Mouse (Mus musculus): Measurements from ENCODE around the gene Pmel. TPM values are rescaled to one million over a fixed set of nuclear protein-coding genes. Genes with fewer than 3 reads are reported as not detected.

The Pmel gene
- polyA plus RNA-seq, 1 experiment from 2014 or later, result 5.8 TPM

DNA sequence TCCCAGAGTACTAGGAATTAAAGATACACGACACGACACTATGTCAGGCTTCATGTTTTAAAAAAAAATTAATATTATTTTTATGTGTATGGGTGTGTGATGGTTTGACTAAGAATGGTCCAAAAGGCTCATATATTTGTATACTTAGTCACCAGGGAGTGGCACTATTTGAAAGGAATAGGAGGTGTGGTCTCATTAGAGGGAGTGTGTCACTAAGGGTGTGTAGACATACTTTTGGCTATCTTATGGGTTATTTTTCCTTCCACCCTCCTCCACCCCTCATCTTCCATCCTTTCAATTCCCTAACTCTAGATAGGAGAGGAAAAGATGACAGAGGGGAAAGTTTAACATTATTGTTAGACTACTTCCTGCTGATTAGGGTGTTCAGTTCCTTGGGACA is 38.2 kb upstream of the Pmel start:
- Histone ChIP-seq H3K4me3 (ENCODE audit: low read depth, low read length) (no peak overlapping the region), H3K9me3 (ENCODE audit: control insufficient read depth, low read length) (no peaks in the 10 kb centered on the region), H3K27ac (ENCODE audit: low read depth, low read length) (no peak overlapping the region), H3K4me1 (replicated peaks; ENCODE audit: control insufficient read depth, insufficient read depth, low read length) (no peaks in the 10 kb centered on the region), H3K36me3 (ENCODE audit: control insufficient read depth, insufficient read depth, low read length) (no peaks in the 10 kb centered on the region), H3K4me2 (replicated peaks; ENCODE audit: low read depth, low read length) (no peak overlapping the region), H3K9ac (ENCODE audit: low read depth, low read length) (no peak overlapping the region), H3K27me3 (ENCODE audit: control insufficient read depth, insufficient read depth, low read length) (no peaks in the 10 kb centered on the region)
- WGBS, result 92% methylated on average over 2 of the region's 2 CpGs
- DNase-seq (ENCODE audit: low spot score), result no peak
- no peak for ATAC-seq (ENCODE audit: low FRiP score)

- Histone ChIP-seq H3K4me2 (replicated peaks; ENCODE audit: low read depth, low read length) (peak overlapping the region; percentile 84), H3K36me3 (ENCODE audit: control insufficient read depth, insufficient read depth, low read length) (no peaks in the 10 kb centered on the region), H3K27me3 (ENCODE audit: control insufficient read depth, insufficient read depth, low read length) (no peaks in the 10 kb centered on the region), H3K9me3 (ENCODE audit: control insufficient read depth, low read length) (no peaks in the 10 kb centered on the region), H3K9ac (ENCODE audit: low read depth, low read length) (peak overlapping the region; percentile 70), H3K4me1 (replicated peaks; ENCODE audit: control insufficient read depth, insufficient read depth, low read length) (peaks cover 2% of the 10 kb centered on the region; the same call in 1 of the 2 replicates), H3K4me3 (ENCODE audit: low read depth, low read length) (peak overlapping the region; percentile 68), H3K27ac (ENCODE audit: low read depth, low read length) (peak overlapping the region; percentile 42; the same call in 1 of the 2 replicates)
- peak; percentile 38; the same call in 1 of the 2 replicates for ATAC-seq (ENCODE audit: low FRiP score)
- WGBS, result under 1% methylated on average over 40 of the region's 42 CpGs
- peak; percentile 62 for DNase-seq (ENCODE audit: low spot score)
Observed at GRCm38 (mm10) chr10:128668790-128669672, 35.0 kb upstream of the Pmel start.

DNA sequence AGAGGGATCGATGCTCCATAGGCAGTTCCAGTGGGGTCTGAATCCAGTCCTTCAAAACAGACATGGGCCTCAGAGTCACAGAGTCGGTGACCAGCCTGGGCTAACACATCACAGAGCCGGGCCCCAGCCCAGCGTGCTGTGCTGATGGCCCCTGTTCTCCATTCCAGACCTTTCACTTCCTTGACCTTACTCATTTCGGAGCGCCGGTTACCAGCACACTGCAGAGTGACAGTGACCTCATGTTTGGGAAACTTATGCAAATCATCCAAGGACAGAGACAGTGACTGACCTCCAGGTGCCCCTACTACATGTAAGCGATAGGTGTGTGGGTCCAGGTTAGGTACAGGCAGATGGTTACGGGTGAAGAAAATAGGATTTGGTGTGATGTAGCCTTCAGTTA is 32.8 kb upstream of the Pmel start:
- no peak overlapping the region for H3K4me2 ChIP-seq (replicated peaks; ENCODE audit: low read depth, low read length)
- ATAC-seq (ENCODE audit: low FRiP score) (no peak), DNase-seq (ENCODE audit: low spot score) (no peak)
- H3K4me3 ChIP-seq (ENCODE audit: low read depth, low read length), result no peak overlapping the region
- H3K9me3 ChIP-seq (ENCODE audit: control insufficient read depth, low read length), result no peaks in the 10 kb centered on the region
- H3K27me3 ChIP-seq (ENCODE audit: control insufficient read depth, insufficient read depth, low read length), result no peaks in the 10 kb centered on the region
- no peak overlapping the region for H3K27ac ChIP-seq (ENCODE audit: low read depth, low read length)
- WGBS, result 91% methylated on average over 9 of the region's 9 CpGs
- peaks cover 2% of the 10 kb centered on the region; the same call in 1 of the 2 replicates for H3K4me1 ChIP-seq (replicated peaks; ENCODE audit: control insufficient read depth, insufficient read depth, low read length)
- H3K9ac ChIP-seq (ENCODE audit: low read depth, low read length), result no peak overlapping the region
- no peaks in the 10 kb centered on the region for H3K36me3 ChIP-seq (ENCODE audit: control insufficient read depth, insufficient read depth, low read length)

GRCm38 (mm10) chr10:128673763-128674468 is 30.1 kb upstream of the Pmel start, which contains the start of gene Suox:
TSS of gene Suox (minus strand) at chr10:128674073.
- Histone ChIP-seq H3K9me3 (ENCODE audit: control insufficient read depth, low read length) (no peaks in the 10 kb centered on the region), H3K27ac (ENCODE audit: low read depth, low read length) (peak within 1 kb of the TSS; percentile 30; the same call in 1 of the 2 replicates), H3K36me3 (ENCODE audit: control insufficient read depth, insufficient read depth, low read length) (no peaks in the 10 kb centered on the region), H3K4me2 (replicated peaks; ENCODE audit: low read depth, low read length) (peak within 1 kb of the TSS; percentile 71), H3K27me3 (ENCODE audit: control insufficient read depth, insufficient read depth, low read length) (no peaks in the 10 kb centered on the region), H3K9ac (ENCODE audit: low read depth, low read length) (peak within 1 kb of the TSS; percentile 40), H3K4me1 (replicated peaks; ENCODE audit: control insufficient read depth, insufficient read depth, low read length) (peaks cover 2% of the 10 kb centered on the region; the same call in 1 of the 2 replicates), H3K4me3 (ENCODE audit: low read depth, low read length) (peak within 1 kb of the TSS; percentile 44)
- peak; percentile 90 for DNase-seq (ENCODE audit: low spot score)
- WGBS, result under 1% methylated on average over 55 of the region's 60 CpGs
- peak; percentile 95 for ATAC-seq (ENCODE audit: low FRiP score)

GRCm38 (mm10) chr10:128674469-128675008 is 29.5 kb upstream of the Pmel start:
- H3K27ac ChIP-seq (ENCODE audit: low read depth, low read length), result peak overlapping the region; percentile 30; the same call in 1 of the 2 replicates
- H3K9ac ChIP-seq (ENCODE audit: low read depth, low read length), result peak overlapping the region; percentile 13; the same call in 1 of the 2 replicates
- H3K9me3 ChIP-seq (ENCODE audit: control insufficient read depth, low read length), result no peaks in the 10 kb centered on the region
- 2% methylated on average over 9 of the region's 9 CpGs for WGBS
- H3K4me3 ChIP-seq (ENCODE audit: low read depth, low read length), result peak overlapping the region; percentile 44
- no peaks in the 10 kb centered on the region for H3K36me3 ChIP-seq (ENCODE audit: control insufficient read depth, insufficient read depth, low read length)
- no peaks in the 10 kb centered on the region for H3K27me3 ChIP-seq (ENCODE audit: control insufficient read depth, insufficient read depth, low read length)
- H3K4me2 ChIP-seq (replicated peaks; ENCODE audit: low read depth, low read length), result peak overlapping the region; percentile 71
- DNase-seq (ENCODE audit: low spot score) (peak; percentile 38), ATAC-seq (ENCODE audit: low FRiP score) (no peak)
- H3K4me1 ChIP-seq (replicated peaks; ENCODE audit: control insufficient read depth, insufficient read depth, low read length), result peaks cover 2% of the 10 kb centered on the region; the same call in 1 of the 2 replicates

- Histone ChIP-seq H3K9me3 (ENCODE audit: control insufficient read depth, low read length) (no peaks in the 10 kb centered on the region), H3K27ac (ENCODE audit: low read depth, low read length) (peak overlapping the region; percentile 94), H3K4me3 (ENCODE audit: low read depth, low read length) (peak overlapping the region; percentile 49), H3K4me2 (replicated peaks; ENCODE audit: low read depth, low read length) (peak overlapping the region; percentile 57), H3K36me3 (ENCODE audit: control insufficient read depth, insufficient read depth, low read length) (no peaks in the 10 kb centered on the region), H3K4me1 (replicated peaks; ENCODE audit: control insufficient read depth, insufficient read depth, low read length) (no peaks in the 10 kb centered on the region), H3K9ac (ENCODE audit: low read depth, low read length) (peak overlapping the region; percentile 66), H3K27me3 (ENCODE audit: control insufficient read depth, insufficient read depth, low read length) (no peaks in the 10 kb centered on the region)
- ATAC-seq (ENCODE audit: low FRiP score), result no peak
- under 1% methylated on average over 22 of the region's 22 CpGs for WGBS
- no peak for DNase-seq (ENCODE audit: low spot score)
Observed at GRCm38 (mm10) chr10:128695411-128695991, 8.5 kb upstream of the Pmel start.

DNA sequence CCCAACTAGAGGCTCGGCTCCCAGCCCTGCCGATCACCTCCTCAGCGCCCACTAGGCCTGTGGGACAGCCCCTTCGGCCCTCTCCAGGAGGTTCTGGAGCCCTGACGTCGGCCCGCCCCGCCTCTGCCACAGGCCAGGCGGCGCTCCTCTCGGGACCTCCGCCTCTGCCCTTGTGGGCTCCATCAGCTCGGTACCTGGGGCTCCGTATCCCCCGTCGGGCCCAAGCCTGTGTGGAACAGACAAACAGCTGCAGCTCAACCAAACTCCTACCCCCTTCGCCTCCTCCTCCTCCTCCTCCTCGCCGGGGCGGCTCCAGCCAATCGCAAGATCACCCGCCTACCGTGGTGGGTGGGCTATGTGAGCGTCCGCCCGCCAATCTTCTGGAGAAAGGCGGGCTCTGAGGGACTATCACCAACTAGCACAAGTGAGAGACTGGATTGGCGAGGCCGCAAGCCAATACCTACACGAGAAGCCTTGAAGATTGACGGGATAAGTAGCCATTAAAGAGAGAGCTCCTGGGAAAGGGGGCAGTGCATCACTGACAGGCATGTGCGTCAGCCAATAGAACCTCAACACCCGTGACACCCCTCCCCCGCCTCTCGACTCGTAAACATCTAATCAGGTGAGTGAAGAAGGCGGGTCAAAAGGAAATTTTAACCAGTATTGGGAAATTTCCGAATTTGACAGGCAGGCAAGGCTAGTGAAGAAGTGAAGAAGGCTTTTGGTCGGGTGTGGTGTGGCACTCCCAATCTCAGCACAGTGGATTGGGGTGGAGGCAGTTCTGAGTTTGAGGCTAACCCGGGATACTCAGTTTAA is 7.8 kb upstream of the Pmel start, which contains the start of gene Rab5b:
TSS of gene Rab5b (minus strand) at position 273 of the 816 bp plus-strand sequence.
- 1% methylated on average over 40 of the region's 40 CpGs for WGBS

More for the DNA sequence above, 7.8 kb upstream of the Pmel start, which contains the start of gene Rab5b:
- ATAC-seq (ENCODE audit: low FRiP score), result peak; percentile 99
- Histone ChIP-seq H3K4me1 (replicated peaks; ENCODE audit: control insufficient read depth, insufficient read depth, low read length) (no peaks in the 10 kb centered on the region), H3K4me2 (replicated peaks; ENCODE audit: low read depth, low read length) (peak within 1 kb of the TSS; percentile 57), H3K4me3 (ENCODE audit: low read depth, low read length) (peak within 1 kb of the TSS; percentile 49), H3K27me3 (ENCODE audit: control insufficient read depth, insufficient read depth, low read length) (no peaks in the 10 kb centered on the region), H3K9me3 (ENCODE audit: control insufficient read depth, low read length) (no peaks in the 10 kb centered on the region), H3K9ac (ENCODE audit: low read depth, low read length) (peak within 1 kb of the TSS; percentile 66), H3K36me3 (ENCODE audit: control insufficient read depth, insufficient read depth, low read length) (0 out of 2 replicates have a peak, but pooled peaks cover 2% of the 10 kb centered on the region), H3K27ac (ENCODE audit: low read depth, low read length) (peak within 1 kb of the TSS; percentile 94)
- peak; percentile 98 for DNase-seq (ENCODE audit: low spot score)

Measured in hindbrain, embryonic 11.5 days (tissue).